Mouse (Mus musculus) forebrain, embryonic 10.5 days (tissue): ENCODE measurements at regions not wholly inside any gene's neighbourhood (a gene's known extent, or its start where the extent isn't known, plus 50 kb on each side); places are given as distances from the start of the nearest gene placed in this dataset.

Source experiments
- DNase-seq: peaks from one replicate; pipeline ENCODE4 v3.0.0-alpha.2; 2017; ENCODE audit warnings: low spot score; ENCODE audit errors: extremely low spot score
- H3K27ac ChIP-seq: fragments of 300-500 bp; sonication (generic); 2 replicates; pipeline ENCODE4 v1.5.1; 2016; ENCODE audit warnings: mild to moderate bottlenecking
- H3K27me3 ChIP-seq: fragments of 300-500 bp; sonication (generic); 2 replicates; pipeline ENCODE4 v1.6.1; 2016; ENCODE audit warnings: mild to moderate bottlenecking; ENCODE audit not compliant: poor library complexity, severe bottlenecking
- H3K36me3 ChIP-seq: fragments of 300-500 bp; sonication (generic); replicated peaks from 2 replicates; pipeline ENCODE4 v1.6.1; 2016; ENCODE audit warnings: mild to moderate bottlenecking, moderate library complexity
- H3K4me1 ChIP-seq: fragments of 300-500 bp; sonication (generic); 2 replicates; pipeline ENCODE4 v1.6.1; 2016
- H3K4me3 ChIP-seq: fragments of 300-500 bp; sonication (generic); 2 replicates; pipeline ENCODE4 v1.5.1; 2016; ENCODE audit warnings: mild to moderate bottlenecking, moderate library complexity
- H3K9me3 ChIP-seq: fragments of 300-500 bp; sonication (generic); 2 replicates; pipeline ENCODE4 v1.6.1; 2016; ENCODE audit warnings: mild to moderate bottlenecking, moderate library complexity
- WGBS: fragments of 180-500 bp; shearing (Covaris S2); methylation state at CpG from one replicate; pipeline ENCODE4 v1.1.7; 2016; 5-methylcytosine and 5-hydroxymethylcytosine counted together

GRCm38 (mm10) chr1:14513662-14514061, 1579.5 kb downstream of the 4930444P10Rik start:
- DNase-seq, result no peak
- no peaks in the 10 kb centered on the region; the same call in 1 of the 2 replicates for H3K9me3 ChIP-seq
- no peak overlapping the region for H3K4me3 ChIP-seq
- peaks cover 24% of the 10 kb centered on the region for H3K27me3 ChIP-seq
- H3K4me1 ChIP-seq, result peaks cover 23% of the 10 kb centered on the region
- H3K36me3 ChIP-seq, result no peaks in the 10 kb centered on the region
- no peak overlapping the region for H3K27ac ChIP-seq

- H3K9me3 ChIP-seq, result no peaks in the 10 kb centered on the region; the same call in 1 of the 2 replicates
- peaks cover 33% of the 10 kb centered on the region for H3K4me1 ChIP-seq
- H3K27me3 ChIP-seq, result peaks cover 34% of the 10 kb centered on the region
- H3K36me3 ChIP-seq, result no peaks in the 10 kb centered on the region
- H3K4me3 ChIP-seq, result no peak overlapping the region
- DNase-seq, result no peak
- 59% methylated on average over 9 of the region's 9 CpGs for WGBS
- peak overlapping the region; percentile 25; the same call in 1 of the 2 replicates for H3K27ac ChIP-seq
These were observed 1580.4 kb downstream of the 4930444P10Rik start for GRCm38 (mm10) chr1:14512481-14513285.

GRCm38 (mm10) chr1:14506831-14507690, 1586.1 kb downstream of the 4930444P10Rik start:
- Histone ChIP-seq H3K9me3 (no peaks in the 10 kb centered on the region), H3K4me1 (peaks cover 78% of the 10 kb centered on the region), H3K27ac (peak overlapping the region; percentile 82), H3K27me3 (peaks cover 90% of the 10 kb centered on the region), H3K36me3 (no peaks in the 10 kb centered on the region), H3K4me3 (peak overlapping the region; percentile 57)
- WGBS, result under 1% methylated on average over 36 of the region's 36 CpGs
- no peak for DNase-seq

- H3K27me3 ChIP-seq, result peaks cover 88% of the 10 kb centered on the region
- peak; percentile 82 for DNase-seq
- H3K4me3 ChIP-seq, result peak overlapping the region; percentile 57
- no peaks in the 10 kb centered on the region for H3K9me3 ChIP-seq
- H3K27ac ChIP-seq, result peak overlapping the region; percentile 82
- no peaks in the 10 kb centered on the region for H3K36me3 ChIP-seq
- H3K4me1 ChIP-seq, result peaks cover 71% of the 10 kb centered on the region
- WGBS, result under 1% methylated on average over 34 of the region's 34 CpGs
These were observed 1586.8 kb downstream of the 4930444P10Rik start for GRCm38 (mm10) chr1:14506201-14506830.

- Histone ChIP-seq H3K9me3 (no peaks in the 10 kb centered on the region), H3K27me3 (peaks cover 83% of the 10 kb centered on the region), H3K4me1 (peaks cover 65% of the 10 kb centered on the region), H3K4me3 (peak overlapping the region; percentile 57), H3K27ac (peak overlapping the region; percentile 82), H3K36me3 (no peaks in the 10 kb centered on the region)
- no peak for DNase-seq
- 4% methylated on average over 6 of the region's 6 CpGs for WGBS
These were observed 1587.4 kb downstream of the 4930444P10Rik start for GRCm38 (mm10) chr1:14505741-14506140.

- DNase-seq, result peak; percentile 32
- WGBS, result under 1% methylated on average over 12 of the region's 12 CpGs
- H3K36me3 ChIP-seq, result no peaks in the 10 kb centered on the region
- H3K4me3 ChIP-seq, result peak overlapping the region; percentile 37
- no peaks in the 10 kb centered on the region for H3K9me3 ChIP-seq
- H3K27ac ChIP-seq, result peak overlapping the region; percentile 82; the same call in 1 of the 2 replicates
- H3K27me3 ChIP-seq, result peaks cover 78% of the 10 kb centered on the region
- H3K4me1 ChIP-seq, result peaks cover 64% of the 10 kb centered on the region
These were observed 1588.3 kb downstream of the 4930444P10Rik start for GRCm38 (mm10) chr1:14504767-14505343.

GRCm38 (mm10) chr1:14503881-14504742, 1589.0 kb downstream of the 4930444P10Rik start:
- H3K4me3 ChIP-seq, result peak overlapping the region; percentile 37
- no peaks in the 10 kb centered on the region for H3K36me3 ChIP-seq
- H3K4me1 ChIP-seq, result peaks cover 63% of the 10 kb centered on the region
- peak; percentile 65 for DNase-seq
- H3K27ac ChIP-seq, result peak overlapping the region; percentile 82
- WGBS, result 4% methylated on average over 17 of the region's 17 CpGs
- H3K27me3 ChIP-seq, result peaks cover 71% of the 10 kb centered on the region
- no peaks in the 10 kb centered on the region for H3K9me3 ChIP-seq

- 9% methylated on average over 7 of the region's 7 CpGs for WGBS
- Histone ChIP-seq H3K4me3 (peak overlapping the region; percentile 37; the same call in 1 of the 2 replicates), H3K9me3 (no peaks in the 10 kb centered on the region), H3K36me3 (no peaks in the 10 kb centered on the region), H3K27me3 (peaks cover 63% of the 10 kb centered on the region), H3K27ac (peak overlapping the region; percentile 82), H3K4me1 (peaks cover 55% of the 10 kb centered on the region)
- peak; percentile 35 for DNase-seq
These were observed 1589.8 kb downstream of the 4930444P10Rik start for GRCm38 (mm10) chr1:14503193-14503800.

- Histone ChIP-seq H3K27me3 (peaks cover 21% of the 10 kb centered on the region), H3K36me3 (no peaks in the 10 kb centered on the region), H3K9me3 (no peaks in the 10 kb centered on the region), H3K4me3 (no peak overlapping the region), H3K27ac (no peak overlapping the region), H3K4me1 (peaks cover 13% of the 10 kb centered on the region)
- 95% methylated on average over 1 of the region's 1 CpGs for WGBS
- no peak for DNase-seq
These were observed 1594.0 kb downstream of the 4930444P10Rik start for GRCm38 (mm10) chr1:14499105-14499504.

- Histone ChIP-seq H3K4me1 (peaks cover 10% of the 10 kb centered on the region; the same call in 1 of the 2 replicates), H3K27ac (no peak overlapping the region), H3K9me3 (no peaks in the 10 kb centered on the region), H3K4me3 (no peak overlapping the region), H3K27me3 (no peaks in the 10 kb centered on the region), H3K36me3 (no peaks in the 10 kb centered on the region)
- WGBS, result 83% methylated on average over 3 of the region's 3 CpGs
- DNase-seq, result no peak
These were observed 1603.1 kb downstream of the 4930444P10Rik start for GRCm38 (mm10) chr1:14490026-14490425.

GRCm38 (mm10) chr1:14487708-14488127, 1605.4 kb downstream of the 4930444P10Rik start:
- Histone ChIP-seq H3K27me3 (no peaks in the 10 kb centered on the region), H3K27ac (no peak overlapping the region), H3K36me3 (no peaks in the 10 kb centered on the region), H3K4me1 (peaks cover 10% of the 10 kb centered on the region; the same call in 1 of the 2 replicates), H3K4me3 (no peak overlapping the region), H3K9me3 (no peaks in the 10 kb centered on the region)
- no peak for DNase-seq
- WGBS, result 73% methylated on average over 4 of the region's 4 CpGs
